Mouse (Mus musculus) G1E (cell line): ENCODE results near the gene Cblc.

Experiments
- CTCF ChIP-seq: IDR thresholded peaks from 2 replicates; pipeline ENCODE4 v1.5.1; 2012; ENCODE audit warnings: low read depth, low read length, inconsistent platforms, mixed read lengths
- GATA1 ChIP-seq: IDR thresholded peaks from 2 replicates; pipeline ENCODE4 v1.6.1; 2012; ENCODE audit warnings: borderline replicate concordance, low read length, inconsistent platforms, mixed read lengths
- GATA2 ChIP-seq: IDR thresholded peaks from 2 replicates; pipeline ENCODE4 v1.6.1; 2012; ENCODE audit warnings: low read depth, low read length, inconsistent platforms, borderline replicate concordance
- POLR2AphosphoS5 ChIP-seq: IDR thresholded peaks from 2 replicates; pipeline ENCODE4 v1.6.1; 2012; ENCODE audit warnings: low read depth, low read length, inconsistent platforms; ENCODE audit not compliant: insufficient replicate concordance
- TAL1 ChIP-seq: conservative IDR thresholded peaks from 2 replicates; pipeline ENCODE4 v1.6.1; 2012; ENCODE audit warnings: low read depth, low read length, inconsistent platforms, mixed read lengths

DNA sequence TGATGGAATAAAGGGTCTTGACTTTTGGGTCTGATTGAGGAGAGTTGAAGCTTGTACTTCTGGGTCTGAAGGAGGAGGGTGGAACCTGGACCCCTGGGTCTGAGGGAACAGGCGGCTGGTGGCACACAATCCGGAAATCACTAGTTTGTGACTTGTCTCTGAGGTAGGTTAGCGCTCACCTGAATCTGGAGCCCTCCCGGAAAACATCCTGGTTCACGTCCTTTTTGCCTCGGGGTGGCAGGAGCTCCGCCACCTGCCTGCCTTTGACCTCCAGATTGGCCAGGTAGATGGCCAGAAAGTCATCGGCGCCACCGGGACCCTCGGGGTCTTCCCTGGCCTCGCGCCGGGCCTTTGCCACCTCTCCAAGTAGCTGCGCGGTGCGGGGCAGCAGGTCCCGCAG, 355 bp downstream of the Cblc start:
- TF ChIP-seq CTCF (no peak), TAL1 (no peak), GATA1 (no peak), POLR2AphosphoS5 (no peak), GATA2 (no peak)
